Mouse (Mus musculus): Measurements from ENCODE around the gene Rad51b.

Rad51b gene

DNA sequence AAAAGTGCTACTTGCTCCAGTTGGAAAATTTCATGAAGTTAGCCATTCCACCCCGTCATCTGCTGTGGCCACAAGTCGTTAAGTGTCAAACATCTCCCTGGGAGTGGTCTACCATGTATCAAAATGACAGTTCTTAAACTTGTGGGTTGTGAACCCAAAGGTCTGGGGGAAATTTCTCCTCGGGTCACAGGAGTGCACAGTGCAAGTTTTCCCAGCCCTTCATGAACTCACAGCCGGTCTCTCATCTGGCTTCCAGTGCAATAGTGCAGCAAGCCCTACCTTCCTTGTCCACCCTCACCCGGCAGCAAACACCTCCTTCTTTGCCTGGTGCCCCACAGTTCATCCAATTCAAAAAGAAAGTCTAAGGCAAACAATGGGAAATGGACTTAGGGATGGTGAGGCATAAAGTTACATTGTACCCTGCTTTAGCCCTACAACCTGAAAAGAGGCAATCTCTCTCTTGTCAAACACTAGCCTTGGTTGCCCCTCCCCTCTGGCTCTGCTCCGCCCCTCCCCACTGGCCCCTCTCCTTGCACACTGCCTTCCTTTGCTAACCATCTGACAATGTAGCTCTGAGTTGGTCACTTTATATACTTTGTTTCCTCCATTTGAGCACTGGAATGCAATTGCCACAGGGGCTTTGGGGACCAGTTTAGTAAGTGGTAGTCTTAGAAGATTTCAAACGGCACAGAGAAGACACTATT, 390.8 kb downstream of the Rad51b start:
- DNase-seq (ENCODE audit: low read depth, low spot score), result no peak

DNA sequence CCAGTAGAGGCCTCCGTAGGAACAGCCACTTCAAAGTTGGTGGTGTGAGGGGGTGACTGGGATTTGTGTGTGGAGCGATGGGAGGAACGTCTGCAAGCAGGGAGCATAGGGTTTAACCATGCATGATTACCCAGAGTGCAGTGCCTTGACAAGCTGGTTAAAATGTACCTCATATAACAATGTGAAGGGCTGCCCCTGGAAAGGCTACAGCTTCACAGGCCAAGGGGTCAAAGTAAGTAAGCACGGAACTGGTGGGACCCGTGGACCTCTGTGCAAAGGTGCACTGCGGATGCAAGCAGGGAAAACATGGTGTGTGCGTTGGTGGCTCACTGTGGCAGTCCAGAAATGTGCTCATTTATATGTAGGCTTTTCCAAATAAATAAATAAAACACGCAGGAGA, 392.2 kb downstream of the Rad51b start:
- no peak for DNase-seq (ENCODE audit: low read depth, low spot score)

DNA sequence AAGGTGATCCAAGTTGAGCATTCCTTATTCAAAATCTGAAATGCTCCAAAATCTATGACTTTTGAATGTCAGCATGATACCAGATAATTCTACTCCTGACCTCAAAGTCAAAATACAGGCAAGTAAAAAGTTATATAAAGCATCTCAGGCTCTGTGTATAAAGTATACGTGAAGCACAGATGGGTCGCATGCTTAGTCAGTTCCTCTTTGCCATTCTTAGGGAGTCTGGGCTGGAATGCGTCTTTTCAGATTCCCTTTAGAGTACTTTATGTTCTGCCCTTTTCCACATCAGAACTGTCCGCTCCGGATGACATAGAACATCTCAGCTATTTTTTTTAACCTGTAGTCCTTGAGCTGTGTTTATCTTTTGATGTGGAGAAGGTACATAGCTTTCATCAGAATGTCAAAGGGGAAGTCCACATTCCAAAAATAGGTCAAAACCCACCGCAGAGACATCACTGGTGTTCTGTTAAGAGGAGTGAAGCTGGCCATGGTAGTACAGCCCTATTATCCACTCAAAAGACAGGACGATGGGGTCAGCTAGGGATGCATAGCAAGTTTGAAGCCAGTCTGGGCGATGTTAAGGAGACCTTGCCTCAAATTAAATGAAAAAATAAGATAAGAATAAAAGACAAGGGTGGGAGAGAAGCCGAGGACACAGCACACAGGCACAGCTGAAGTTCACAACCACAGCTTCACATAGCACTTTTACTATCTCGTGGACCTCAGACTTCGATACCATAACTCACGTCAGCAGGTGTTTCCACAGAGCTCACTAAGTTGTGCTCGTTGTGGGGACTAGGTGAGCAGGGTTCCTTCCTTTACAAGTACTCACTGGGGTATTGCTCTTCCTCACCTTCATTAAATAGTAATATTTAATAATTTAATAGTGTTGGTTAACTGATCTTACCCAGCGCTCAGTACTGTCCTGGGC, 395.1 kb downstream of the Rad51b start:
- DNase-seq (ENCODE audit: low read depth, low spot score), result no peak

DNA sequence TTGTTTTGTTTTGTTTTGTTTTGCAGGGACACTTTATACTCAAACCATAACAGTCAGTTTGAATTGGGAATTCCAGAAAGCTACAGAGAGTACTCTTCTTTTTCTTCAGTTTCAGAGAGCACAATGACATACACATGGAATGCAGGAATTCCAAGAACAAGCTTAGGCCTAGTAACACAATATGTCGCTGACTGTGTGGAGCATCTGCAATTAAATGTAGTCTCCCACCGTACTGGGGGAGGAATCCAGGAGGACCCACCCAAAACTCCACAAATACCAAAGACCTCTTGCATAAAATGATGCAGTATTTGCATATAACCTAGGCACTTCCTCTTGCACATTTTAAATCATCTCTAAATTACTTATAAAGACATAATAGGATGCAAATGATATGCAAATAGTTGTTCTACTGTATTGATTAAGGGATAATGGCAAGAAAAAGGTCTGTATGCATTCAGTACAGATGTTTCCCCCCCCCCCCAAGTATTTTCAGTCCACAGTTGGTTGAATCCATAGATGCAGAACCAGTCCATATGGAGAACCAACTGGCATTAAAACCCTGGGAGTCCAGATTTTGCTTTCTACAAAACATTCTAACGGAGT, 398.9 kb downstream of the Rad51b start:
- no peak for DNase-seq (ENCODE audit: low read depth, low spot score)

DNA sequence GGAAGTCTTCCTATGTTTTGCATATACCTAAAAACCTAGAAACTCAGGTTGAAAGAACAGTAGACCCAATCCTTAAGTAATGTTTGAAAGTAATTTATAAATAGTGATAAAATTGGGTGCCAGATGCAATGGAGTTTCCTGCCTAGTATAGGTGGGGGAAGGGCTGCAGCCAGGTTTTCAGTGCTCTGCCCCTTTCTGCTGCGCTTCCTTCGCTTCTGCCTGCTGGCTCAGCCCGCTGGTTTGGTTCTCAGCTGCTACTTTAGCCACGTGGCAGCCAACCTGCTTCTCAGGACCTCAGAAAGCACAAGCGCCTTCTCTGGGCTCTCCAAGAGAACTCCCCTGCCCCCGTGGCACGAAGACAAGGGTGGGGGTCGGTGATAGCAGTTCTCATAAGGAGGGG, 406.5 kb downstream of the Rad51b start:
- no peak for DNase-seq (ENCODE audit: low read depth, low spot score)

DNA sequence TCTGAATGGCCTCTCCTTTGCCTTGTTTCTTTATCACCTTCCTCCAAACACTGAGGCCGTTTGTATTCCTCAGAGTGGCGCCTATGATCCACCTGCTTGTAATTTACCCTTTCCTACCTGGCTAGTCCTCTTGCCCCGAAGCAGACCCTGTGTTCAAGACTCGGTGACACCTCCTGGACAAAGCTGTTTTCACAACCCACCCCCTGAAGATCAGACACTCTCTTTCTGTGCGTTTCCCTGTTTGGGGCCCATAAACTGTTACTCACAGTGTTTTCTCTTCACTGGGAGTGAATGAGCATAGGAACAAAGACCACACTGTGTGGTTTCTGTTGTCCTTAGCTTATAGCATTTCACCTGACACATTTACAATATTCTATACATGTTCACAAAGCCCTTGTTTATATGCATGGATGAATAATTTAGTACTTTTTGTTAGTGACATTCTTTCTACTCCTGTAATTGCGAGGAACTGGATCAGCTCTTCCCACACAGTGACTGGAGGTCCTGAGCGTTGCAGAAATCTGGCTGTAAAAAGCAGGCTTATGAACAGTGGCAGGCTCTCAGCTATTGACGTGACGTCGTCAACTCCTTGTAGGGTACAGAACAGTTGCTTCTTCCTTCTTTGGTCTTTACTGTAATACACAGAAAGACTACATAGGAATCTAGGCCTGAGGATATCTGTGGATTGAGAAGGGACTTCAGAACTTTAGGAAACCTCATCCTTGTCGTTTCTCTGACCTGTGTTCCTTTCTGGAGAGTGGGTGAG, 408.6 kb downstream of the Rad51b start:
- DNase-seq (ENCODE audit: low read depth, low spot score), result no peak

DNA sequence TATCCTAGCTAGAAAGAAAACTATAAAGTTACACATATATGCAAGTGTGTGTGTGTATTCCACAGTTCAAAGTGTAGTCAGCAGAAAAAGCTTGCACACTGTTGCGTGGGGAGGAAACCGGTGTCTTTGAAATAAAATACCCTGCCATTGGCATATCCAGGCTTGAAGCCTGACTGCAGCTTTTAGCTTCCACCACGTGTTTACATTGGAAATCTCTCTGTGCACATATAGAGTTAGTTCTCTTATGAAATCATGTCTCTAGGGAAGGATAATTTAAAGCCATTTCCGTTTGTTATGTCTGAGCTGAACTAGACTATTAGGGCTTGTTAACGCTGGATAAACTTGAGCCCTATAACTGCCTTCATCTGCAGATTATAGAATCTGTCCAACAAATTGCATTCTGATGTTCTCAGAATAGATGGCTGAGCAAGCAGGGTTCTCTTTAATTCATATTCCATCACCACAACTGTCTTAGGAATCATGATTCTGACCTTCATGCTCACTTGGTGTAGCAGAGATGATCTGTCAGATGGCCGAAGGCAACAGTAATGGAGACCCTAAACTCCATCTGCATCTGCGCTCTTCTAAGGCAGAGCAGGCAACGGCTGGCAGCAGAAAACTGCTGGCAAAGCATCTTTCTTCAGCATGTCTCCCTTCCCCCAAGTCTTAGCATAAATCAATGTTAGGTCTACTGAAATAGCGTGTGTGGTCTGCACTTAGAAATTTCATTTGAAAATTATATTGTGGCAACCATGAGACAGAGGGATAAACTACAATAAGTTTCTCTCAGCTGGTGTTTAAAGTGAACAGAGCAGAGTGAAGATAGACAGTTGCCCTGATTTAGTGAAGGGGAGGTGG, 410.7 kb downstream of the Rad51b start:
- DNase-seq (ENCODE audit: low read depth, low spot score), result no peak

DNA sequence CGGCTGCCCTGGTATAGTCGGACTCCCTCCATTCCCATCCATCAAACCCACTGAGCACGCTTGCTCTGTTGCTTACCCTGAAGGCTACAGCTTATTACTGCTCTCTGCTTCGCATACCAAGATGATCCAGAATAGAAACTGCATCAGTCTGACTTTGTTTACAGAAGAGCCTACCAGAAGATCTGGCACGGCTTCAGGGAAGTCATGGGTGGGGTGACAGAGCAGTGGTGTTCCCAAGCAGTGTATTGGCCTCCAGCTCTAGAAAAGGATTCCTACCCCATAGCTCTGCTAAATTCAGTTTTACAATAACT, 411.3 kb downstream of the Rad51b start:
- no peak for DNase-seq (ENCODE audit: low read depth, low spot score)

DNA sequence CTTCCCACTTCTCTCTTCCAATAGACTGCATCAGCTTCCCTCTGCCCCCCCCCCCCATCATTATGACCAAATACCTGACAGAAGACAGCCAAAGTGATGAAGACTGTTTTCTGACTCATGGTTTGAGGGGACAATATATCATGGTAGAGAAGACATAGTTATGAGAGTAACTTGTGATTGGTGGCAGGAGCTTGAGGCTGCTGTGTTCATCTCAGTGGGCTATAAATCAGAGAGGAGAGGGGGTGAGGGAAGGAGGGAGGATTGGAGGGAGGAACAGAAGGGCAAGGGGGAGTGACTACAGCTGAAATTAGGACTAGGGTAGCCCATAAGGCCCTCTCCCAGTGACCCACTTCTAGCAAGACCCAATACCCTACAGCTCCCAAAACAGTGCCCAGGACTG, 416.2 kb downstream of the Rad51b start:
- no peak for DNase-seq (ENCODE audit: low read depth, low spot score)

DNA sequence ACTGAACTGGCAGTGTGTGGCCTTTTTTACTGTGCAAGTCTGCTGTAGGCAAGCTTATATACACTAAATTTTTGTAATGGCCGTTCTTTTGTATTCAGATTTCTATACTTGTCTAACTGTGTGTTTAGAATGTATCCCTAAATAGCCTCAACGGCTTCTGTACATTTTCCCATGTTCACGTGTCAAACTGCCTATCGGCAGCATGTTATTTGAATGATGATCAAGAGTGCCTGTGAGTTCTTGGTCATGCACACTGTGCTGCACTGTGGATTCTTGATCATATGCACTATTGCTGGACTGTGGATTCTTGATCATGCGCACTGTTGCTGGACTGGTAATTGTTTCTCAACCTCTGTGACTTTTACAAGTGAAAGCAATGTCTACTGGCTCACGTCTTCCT, 417.4 kb downstream of the Rad51b start:
- no peak for DNase-seq (ENCODE audit: low read depth, low spot score)

DNA sequence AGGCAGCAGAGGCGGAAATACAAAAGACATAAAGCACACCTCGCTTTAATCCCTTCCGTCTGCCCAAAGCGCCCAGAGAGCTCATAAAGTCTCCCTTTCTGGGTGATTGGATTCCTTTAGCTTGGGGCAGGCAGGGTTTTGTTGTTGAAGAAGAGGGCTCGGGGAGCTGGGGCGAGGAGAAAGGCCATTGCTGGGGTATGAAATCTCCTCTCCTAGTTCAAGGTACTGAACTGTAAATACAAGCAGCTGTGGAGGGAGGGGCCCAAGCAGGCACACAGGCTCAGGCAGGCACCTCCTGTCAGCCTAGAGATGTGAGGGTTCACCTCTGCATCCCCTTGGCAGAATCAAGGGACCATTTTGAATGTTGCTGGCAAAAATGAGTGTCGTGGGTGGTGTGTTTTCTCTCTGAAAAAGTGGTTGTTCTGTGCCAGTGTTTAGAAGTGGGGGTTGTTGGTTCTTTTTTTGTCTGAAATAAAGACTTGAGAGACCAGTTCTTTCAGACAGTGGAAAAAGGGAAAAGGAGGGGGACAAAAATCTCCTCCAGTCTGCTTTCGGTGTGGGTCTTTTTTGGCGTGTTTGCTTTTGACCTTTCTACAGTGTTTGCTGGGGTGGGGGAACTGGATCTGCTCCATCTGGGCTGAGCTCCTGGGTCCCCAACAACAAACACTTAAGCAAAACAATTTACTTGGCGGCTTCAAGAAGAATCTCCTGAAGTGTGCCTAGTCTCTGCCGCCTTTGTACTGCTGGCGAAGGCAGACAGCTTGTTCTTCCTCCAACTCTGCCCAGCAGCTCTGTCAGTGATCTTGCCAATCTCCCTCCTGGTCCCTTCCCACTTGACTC, 418.6 kb downstream of the Rad51b start:
- no peak for DNase-seq (ENCODE audit: low read depth, low spot score)

DNA sequence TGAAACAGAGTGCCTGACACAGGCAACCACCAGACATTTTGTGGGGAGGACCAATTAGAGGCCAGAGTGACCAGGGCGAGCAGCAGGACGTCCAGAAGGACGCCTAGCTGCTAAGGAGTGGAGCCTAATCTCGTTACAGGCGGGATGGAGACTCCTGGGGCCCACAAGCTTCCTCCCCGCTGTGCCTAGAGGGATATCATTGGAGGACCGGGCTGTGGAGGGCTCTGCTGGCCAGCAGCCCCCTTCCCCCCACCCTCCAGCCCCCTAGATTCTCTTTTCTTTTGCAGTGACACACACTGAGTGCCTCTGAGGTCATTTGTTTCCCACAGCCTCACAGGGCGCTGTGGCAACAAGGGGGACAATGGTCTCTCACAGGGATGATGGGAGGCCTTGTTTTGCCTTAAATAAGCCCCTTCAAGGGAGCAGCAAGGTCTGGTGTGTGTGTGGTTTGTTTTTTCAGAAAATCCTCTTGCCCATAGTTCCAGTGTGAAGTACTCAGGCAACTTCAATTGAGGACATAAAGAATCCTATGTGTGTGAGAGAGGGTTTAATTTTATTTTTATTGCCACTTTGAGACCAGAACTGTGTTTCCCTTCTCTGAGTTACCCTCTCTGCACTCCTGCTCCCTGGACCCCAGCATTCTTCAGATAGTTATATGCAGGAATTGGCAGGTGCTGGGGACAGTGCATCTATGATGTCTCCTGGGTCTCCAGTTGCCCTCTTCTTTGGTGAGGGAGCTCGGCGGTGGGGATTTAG, 422.2 kb downstream of the Rad51b start:
- no peak for DNase-seq (ENCODE audit: low read depth, low spot score)

DNA sequence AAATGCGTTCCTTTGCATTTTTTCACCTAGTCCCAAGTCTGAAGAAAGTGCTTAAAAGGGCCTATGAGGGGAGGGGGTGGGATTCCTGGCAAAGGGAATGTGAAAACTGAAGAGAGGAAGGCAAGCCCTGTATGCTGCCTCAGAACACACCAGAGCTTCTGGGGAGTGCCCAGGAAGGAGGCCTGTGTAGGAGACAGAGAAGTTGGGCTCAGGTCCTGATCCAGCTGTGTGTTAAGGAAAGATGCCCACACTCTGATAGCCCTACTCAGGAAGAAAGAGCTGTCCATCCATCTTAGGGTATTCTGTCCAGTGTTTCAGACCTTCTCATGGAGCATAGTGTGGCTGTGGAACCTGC, 422.7 kb downstream of the Rad51b start:
- no peak for DNase-seq (ENCODE audit: low read depth, low spot score)

DNA sequence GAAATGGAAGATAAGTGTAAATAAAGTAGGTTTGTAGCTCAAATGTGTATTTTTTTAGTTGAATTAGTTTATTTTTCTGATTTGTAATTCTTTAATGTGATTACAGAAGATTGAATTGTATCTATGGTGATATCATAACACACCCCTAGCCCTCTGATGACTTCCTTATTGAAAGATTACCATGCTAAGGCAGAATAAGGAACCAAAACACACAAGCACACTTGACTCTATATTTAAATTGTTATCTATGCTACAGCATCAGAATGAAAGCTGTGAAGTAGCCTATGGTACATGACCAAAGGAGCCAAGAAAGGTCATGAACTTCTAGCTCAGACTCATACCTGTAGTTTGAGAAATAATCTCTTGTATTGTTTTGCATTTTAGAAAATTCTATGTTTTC, 427.8 kb downstream of the Rad51b start:
- DNase-seq (ENCODE audit: low read depth, low spot score), result no peak

DNA sequence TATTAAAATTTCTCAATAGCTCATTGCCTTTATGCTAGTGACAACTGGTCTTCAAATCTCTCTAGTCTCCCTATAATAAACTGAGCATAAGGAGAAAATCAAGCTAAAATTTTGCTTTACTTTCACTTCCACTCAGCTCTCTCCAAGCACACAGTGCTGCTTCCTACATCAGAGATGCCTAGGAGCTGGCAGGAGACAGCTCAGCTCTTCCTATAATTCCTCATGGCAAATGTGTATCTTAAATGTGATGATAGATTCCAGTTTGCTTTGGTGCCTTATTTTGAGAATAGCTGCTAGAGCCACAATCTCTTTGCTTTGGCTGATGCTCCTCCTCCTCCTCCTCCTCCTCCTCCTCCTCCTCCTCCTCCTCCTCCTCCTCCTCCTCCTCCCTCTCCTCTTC, 428.6 kb downstream of the Rad51b start:
- DNase-seq (ENCODE audit: low read depth, low spot score), result no peak

DNA sequence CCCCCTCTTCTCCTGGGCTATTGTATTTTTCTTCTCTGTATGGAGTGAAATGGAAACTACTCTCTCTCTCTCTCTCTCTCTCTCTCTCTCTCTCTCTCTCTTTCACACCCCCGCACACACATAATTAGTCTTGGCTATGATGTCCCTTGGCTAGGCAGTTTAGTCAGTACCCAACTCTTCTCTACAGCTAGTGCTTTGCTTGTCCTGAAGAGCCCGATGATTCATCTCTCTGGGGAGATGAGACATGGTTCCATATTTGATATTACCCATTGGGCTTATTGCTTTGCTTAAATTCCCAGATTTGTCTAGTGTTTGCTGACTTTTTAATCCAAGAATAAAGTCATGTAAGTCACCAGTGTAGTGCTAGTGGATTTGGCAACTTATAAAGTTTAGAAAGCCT, 429.0 kb downstream of the Rad51b start:
- DNase-seq (ENCODE audit: low read depth, low spot score), result no peak

DNA sequence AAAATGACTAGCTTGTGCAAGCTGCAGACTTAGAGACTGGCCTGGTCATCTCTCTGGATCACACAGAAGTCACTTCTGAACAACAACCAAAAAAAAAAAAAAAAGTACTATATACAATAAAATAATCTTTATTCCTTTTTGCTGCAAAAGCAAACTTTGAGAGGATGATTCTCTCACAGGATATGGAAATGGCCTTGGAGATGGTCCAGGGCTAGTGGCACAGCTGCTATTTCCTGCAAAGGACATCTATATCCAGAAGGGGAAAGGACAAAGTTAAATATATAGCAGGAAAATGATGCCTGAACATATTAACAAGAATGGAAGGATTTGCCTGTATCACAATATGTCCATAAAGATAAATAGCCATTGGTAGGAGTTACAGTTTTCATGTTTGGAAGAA, 429.9 kb downstream of the Rad51b start:
- no peak for DNase-seq (ENCODE audit: low read depth, low spot score)

DNA sequence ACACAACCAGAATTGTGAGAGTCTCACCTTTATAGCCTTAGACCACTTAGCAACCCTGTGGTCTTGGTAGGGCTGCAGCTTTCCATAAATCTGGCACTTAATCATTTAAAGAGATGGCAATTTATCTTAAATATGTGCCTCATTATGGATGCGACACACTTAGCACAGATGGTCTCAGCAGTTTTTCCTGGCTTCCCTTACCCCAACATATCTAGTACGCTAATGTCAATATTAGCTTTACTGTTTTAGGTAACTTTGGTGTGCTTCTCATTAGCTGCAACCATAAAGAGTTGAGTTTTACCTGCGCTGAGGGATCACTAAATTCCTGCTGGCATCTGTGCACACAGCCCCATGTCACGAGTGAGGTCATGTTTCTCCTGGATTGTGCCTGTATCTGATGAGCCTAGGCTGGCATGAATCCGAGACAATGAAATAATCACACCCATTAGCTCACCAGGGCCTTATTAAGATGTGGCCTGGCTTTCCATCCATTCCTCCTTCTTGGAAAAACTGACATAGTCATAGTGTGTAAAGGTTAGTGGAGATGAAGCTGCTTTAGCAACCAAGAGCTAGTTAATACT, 432.9 kb downstream of the Rad51b start:
- DNase-seq (ENCODE audit: low read depth, low spot score), result no peak

DNA sequence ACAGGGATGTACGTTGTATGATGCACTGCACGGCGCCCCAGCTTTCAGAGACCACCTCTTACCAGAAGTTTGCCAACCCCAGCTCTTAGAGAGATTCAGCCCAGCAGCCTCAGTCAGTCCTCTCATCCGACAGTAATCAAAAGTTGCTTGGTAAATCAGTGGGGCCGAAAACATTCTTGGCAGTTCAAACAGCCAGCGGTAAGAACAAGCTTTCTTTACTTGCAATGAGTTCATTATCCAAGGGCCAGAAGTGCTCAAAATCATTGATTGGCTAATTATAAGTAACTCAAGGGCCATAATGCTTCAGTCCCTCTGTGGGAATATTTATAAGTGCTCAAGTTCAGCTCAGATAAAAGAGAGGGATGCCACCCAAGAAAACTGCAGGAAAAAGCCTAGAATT, 434.8 kb downstream of the Rad51b start:
- no peak for DNase-seq (ENCODE audit: low read depth, low spot score)

Measured in embryo, embryonic 11.5 days (tissue).